Mouse (Mus musculus): Measurements from ENCODE around the gene Ulk4.

Ulk4 gene

DNA sequence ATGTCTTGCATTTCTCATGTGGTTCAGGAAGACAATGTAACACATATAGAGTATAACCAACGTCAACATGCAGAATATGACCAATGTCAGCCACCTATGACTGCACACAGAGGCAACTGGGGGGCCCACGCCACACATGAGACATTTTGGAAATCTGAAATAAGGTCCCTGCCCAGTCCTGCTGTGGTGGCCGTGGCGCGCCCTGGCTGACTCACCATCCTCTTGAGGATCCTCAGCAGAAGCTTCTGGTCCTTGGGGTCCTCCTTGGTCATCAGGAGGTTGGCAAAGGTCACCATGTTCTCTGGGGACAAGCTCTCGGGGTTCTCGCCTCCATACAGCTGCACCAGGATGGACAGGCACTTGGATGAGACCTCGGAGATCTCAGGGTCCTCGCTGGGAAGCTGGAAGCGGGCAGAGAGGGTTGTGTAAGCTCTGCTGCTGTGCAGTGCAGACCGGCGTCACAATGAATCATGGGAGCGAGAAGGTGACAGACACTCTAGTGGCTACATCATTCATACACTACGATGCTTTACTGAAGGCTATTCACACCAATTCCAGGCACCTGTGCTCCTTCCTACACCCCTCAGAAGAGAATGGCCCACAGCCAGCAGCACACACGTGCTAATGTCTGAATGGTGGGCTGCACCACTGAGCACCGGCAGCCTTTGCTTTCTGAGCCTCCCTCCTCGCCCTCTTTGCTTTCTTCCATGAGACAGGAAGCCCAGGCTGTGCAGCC lies 232.4 kb downstream of the Ulk4 start:
- POLR2A ChIA-PET = no interaction called here
- CTCF ChIA-PET = no interaction called here

DNA sequence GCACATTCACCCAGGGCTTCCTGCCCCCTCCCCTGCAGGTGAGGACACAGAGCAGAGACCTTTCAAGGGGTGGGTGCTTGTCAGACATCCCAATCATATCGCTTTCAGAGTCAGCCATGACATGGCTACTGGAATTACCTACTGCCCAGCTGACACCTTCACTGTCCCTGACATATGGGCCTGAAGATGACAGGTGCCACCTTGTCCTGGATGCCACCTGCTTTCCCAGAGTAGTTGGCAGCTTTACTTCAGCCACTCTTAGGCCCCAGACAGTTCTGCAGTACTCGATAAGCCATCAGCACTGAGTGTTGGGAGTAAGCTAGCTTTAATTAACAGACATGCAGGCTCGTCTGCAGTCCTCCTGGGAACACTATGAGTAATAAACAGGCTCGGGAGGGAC lies 234.0 kb downstream of the Ulk4 start:
- ChIA-PET POLR2A (no interaction called here), CTCF (no interaction called here)

DNA sequence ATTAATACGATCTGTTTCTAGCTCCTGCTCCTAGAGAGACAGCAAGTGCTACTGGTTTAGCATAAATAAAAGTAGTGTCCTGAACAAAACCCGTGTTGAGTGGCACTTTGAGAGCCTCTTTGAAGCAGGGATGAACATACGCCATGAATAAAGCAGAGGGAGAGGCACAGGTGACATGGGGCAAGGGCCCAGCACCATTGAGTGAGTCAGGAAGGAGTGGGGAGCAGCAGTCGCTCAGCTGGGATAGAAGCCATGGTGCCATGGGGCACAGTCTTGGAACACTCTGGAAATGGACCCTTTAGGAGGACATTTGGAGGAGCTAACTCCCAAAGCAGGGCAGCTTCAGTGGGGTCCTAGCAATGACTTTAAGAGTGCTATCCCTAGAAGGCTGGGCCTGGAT lies 238.6 kb downstream of the Ulk4 start:
- CTCF ChIA-PET = no interaction called here

DNA sequence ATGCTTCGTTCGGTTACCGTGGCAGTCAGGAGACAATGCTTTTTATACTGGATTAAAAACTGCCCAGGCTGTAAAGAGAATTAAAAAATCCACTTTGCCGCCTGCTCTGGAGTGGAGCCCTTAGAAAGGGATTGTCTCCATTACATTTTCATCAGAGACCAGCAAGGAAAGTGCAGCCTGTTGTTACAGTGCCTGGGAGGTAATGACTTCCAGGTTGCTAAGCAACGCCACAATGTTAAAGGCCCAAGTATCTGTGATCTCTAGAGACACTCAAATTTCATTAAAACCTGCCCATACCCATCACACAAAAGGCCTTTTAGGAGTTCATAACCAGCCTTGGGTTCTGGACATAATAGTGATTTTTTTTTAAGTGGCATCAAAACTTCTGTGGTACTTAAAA lies 239.0 kb downstream of the Ulk4 start:
- ChIA-PET POLR2A (no interaction called here), CTCF (no interaction called here)

More for the DNA sequence above, 238.6 kb downstream of the Ulk4 start:
- POLR2A ChIA-PET = no interaction called here

DNA sequence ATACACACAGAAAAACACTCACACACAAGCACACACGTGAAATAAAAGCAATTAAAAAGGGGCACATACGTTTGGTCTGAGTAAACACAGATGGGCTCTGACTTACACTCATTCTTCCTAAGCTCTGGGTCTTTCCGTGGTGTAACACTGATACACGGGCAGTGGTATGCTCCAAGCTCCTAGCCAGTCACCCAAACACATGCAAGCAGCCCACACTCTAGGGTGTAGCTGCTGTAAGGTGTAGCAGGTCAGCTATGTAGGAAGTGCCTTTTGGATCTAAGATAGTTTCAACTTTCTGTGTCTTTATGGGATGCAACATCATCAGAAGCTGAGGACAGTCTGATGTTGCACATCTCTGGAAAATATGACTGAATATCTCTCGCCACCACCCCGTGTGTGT lies 241.7 kb downstream of the Ulk4 start:
- ChIA-PET POLR2A (no interaction called here), CTCF (interaction anchor here in 2 of 4 experiments (0.6 kb wide), 2 partner anchors 389 to 621 kb away, joined by 3 read pairs; no protein-coding TSS in a partner anchor)

DNA sequence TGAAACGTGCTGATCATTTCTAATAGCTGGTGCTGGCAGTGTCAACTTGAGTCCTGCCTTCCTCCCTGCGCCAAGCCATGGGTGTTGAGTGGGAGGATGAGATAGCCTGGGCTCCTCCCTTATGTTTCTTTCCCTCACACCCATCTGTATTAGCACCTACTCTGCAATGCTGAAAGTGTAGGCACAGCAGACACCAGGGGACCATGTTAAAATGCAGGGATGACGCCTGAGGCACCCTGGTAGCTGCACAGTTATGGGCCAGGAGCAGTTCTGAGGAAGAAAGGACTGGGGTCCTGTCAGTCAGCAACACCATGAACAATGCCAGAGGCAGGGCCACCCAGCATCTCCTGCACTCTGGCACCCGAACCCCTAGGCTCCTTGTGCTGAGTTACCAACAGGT lies 243.4 kb downstream of the Ulk4 start:
- ChIA-PET CTCF (no interaction called here), POLR2A (no interaction called here)

DNA sequence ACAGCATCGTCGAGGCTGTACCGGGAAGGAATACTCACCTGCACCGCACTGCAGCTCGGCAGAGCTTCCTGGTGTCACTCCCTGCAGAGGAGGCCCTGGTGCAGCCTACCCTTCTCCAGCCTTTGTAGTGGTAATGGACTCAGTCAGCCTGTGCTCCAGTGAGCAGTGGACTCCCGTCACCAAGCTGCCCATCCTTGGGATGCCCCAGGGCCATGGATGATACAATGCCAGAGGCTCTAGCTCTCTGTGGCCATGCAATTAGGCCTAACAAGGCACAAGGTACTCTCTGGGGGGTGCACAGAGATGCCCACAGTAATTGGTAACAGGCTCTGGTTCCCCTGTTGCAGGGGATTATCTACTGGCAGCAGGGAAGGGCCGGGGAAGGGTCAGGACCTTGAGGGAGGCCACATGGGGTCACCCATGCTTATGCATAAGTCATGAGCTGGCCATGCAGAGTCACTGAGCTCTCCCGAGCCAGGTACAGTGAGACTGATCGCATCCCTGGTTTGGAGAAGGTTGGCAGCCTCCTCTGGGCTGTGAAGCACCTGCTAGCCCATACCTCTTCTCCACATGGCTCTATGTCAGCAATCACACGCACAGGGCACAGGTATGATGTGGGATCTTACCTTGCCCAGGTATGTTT lies 244.6 kb downstream of the Ulk4 start:
- ChIA-PET CTCF (interaction anchor here in 1 of 4 experiments (0.6 kb wide), 1 partner anchor 19 kb away, joined by 6 read pairs; no protein-coding TSS in a partner anchor), POLR2A (no interaction called here)

DNA sequence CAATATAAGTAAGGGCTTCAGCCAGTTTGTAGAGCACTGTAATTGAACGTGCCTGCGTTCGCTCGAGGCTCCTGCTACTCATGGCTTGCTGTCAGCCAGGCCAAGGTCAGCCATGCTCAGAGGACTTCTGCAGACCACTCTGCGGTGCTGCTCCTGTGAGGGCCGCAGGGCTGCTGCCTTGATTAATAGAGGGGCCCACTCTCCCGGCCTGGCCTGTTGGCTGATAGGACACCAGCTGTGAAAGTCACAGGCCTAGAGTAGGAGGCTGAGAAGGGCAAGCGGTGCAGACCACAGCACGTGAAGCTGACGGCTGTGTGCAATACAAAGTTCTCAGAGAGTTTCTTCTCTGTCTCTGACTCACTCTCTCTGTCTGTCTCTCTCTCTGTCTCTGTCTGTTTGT lies 246.0 kb downstream of the Ulk4 start:
- CTCF ChIA-PET = no interaction called here
- POLR2A ChIA-PET = interaction anchor here in 1 of 4 experiments (0.7 kb wide), 1 partner anchor 60 kb away, joined by 3 read pairs; no protein-coding TSS in a partner anchor

DNA sequence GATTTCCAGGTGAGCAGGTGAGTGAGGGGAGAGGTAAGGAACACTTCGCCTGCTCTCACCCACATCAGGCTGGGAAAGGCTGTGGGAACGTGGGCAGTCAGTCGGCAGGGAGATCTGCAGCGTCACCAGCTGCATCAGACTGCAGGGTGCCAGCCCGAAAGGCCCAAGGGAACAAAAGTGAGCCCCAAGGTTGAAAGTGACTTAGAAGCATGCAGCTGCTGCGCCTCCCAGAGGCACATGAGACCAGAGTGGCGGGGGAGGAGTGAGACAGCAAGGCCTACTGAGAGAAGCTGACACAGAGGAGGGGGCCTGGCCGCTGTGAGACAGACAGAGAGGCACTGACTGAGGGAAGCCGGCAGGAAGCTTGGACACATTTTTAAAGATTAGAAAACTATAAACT lies 247.2 kb downstream of the Ulk4 start:
- ChIA-PET POLR2A (no interaction called here), CTCF (no interaction called here)

DNA sequence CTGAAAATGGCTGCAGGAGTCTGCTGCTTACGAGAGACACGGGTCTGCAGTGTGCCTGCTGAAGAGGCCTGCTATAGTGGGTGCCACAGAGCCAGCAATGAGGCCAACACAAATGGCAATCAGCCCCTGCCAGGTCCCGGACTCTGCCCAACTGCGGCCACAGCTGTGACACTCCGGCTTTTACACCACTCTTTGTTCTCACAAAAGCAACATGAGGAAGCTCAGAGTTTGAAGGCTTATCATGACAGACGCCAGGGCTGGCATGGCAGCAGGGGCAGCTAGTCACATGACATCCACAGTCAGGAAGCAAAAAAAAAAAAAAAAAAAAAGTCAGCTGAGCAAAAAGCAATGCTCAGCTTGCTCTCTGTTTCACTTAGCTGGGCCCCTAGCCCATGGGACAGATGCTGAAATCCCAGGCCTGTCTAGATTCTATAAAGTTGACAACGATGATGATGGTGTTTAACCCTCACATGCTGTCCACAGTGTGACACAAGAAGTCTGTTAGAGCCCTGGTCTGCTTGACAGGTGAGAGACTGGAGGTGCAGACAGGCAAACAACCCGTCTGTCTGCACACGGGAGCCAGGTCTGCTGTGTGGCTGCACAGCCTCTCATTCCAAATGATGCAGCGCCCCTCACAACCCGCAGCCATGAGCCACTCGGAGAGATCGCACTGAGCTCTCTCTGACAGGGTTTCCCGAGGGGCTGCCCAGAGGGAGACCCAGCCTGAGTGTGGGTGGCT lies 253.3 kb downstream of the Ulk4 start:
- ChIA-PET CTCF (interaction anchor here in 3 of 4 experiments (0.6 kb wide), 3 partner anchors 16 to 1406 kb away, joined by 3 to 6 read pairs (median 4); no protein-coding TSS in a partner anchor), POLR2A (interaction anchor here in 2 of 4 experiments (0.6 to 0.7 kb wide), 2 partner anchors 106 to 454 kb away, joined by 3 to 4 read pairs; no protein-coding TSS in a partner anchor)

DNA sequence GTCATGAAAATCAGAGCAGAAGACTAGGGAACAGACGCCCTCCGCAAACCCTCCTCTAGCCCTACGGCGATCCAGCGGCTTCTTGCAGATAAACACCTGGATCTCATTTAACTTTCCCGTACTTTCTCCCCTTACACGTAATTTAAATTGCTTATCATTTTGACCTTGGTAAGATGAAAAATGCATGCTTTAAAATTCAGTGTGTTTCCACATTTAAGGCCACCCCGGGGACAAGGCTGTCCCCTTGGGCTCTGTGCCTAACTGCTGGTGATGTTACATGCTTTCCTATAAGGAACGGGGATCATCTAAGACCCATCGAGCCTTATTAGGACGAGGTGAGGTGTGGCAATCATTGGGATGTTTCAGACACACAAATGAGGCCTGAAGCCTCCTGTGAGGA lies 256.6 kb downstream of the Ulk4 start:
- ChIA-PET POLR2A (interaction anchor here in 1 of 4 experiments (0.6 kb wide), 1 partner anchor 12 kb away, joined by 3 read pairs; no protein-coding TSS in a partner anchor), CTCF (no interaction called here)

DNA sequence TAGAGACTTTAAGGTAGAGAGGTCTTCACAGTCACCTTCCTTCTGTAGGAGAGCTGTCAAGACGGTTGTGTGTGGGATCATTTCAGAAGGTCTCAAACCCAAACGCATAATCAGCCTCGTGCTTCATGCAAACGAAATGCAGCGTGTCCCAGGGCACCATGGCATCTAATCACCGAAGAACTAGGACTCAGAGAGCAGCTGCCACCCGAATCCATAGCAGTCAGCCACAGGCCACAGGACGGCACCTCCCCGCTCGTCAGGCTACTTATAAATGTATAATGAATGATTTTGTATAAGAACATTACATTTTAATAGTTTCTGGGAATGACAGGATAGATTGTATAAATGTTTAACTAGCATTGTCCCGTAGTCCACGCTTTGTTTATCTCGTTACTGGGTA lies 257.1 kb downstream of the Ulk4 start:
- ChIA-PET POLR2A (interaction anchor here in 1 of 4 experiments (0.6 to 0.7 kb wide), 2 partner anchors 71 to 252 kb away, joined by 5 read pairs; no protein-coding TSS in a partner anchor), CTCF (no interaction called here)

DNA sequence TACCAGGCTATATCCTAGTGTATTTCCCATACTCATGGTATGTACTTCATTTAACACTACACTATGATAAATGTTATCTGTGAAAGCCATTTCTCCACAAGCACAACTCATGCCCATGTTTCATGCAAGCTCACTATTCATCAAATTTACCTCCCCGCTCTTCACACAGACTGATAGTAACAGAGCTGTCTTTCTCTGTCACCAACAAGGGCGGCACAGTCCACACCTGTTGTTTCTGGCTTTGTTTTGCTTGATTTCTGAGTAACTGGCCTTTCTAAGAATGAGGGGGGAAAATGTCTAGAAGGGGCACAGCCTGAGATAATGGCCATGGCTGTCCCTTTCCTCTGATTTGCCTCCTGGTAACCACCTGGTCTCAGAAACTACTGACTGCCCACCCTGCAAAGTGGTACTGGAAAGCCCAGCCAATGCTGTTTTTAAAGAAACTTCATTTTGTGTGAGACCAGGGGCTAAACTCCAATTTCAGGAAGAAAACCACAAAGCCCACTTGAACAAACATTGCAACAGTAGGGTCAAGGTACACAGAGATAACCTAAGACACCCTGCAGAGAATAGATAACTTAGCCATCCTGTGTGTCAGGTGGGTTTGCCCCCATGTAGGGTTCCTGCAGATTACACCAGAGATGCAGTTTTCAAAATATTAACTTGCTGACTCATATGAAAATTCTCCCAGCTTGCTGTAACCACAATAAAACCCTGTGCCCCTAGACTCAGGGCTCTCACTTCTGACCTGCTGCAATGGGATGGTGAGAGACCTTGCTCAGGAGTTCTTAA lies 258.3 kb downstream of the Ulk4 start:
- POLR2A ChIA-PET = no interaction called here
- CTCF ChIA-PET = no interaction called here

DNA sequence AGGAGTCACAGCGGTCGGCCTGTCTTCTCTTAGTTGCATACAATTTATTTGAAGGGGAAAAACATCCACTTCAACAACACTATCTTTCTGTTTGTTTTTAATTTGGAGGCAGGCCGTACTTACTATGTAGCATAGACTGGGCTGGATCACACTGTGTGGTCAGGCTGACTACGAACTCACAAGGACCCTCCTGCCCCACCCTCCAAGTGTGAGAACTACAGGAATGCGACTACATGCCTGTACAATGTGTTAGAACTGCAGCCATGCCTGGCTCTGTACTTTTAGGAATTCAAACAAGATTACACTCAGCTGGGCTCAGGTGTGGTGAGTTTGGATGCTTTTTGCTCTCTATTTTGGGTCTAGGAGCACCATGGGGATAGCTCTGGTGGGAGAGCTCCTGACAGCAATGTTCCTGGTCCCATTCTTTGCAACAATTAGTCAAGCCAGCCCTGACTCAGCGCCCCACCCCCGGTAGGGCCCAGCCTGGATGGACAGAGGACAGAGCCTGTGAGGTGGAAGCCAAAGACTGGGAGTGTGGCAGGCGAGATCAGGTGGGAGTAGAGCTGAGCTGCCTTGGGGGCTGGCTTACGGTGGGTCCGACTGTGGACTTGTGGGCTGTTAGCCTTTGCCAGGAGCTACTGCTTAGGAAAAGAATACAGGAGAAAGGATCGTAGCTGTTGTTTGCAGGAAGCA lies 261.0 kb downstream of the Ulk4 start:
- ChIA-PET POLR2A (interaction anchor here in 2 of 4 experiments (0.9 to 1.0 kb wide), 2 partner anchors 53 to 81 kb away, joined by 3 read pairs; no protein-coding TSS in a partner anchor), CTCF (interaction anchor here in 1 of 4 experiments (0.6 kb wide), 1 partner anchor 101 kb away, joined by 6 read pairs; no protein-coding TSS in a partner anchor)

DNA sequence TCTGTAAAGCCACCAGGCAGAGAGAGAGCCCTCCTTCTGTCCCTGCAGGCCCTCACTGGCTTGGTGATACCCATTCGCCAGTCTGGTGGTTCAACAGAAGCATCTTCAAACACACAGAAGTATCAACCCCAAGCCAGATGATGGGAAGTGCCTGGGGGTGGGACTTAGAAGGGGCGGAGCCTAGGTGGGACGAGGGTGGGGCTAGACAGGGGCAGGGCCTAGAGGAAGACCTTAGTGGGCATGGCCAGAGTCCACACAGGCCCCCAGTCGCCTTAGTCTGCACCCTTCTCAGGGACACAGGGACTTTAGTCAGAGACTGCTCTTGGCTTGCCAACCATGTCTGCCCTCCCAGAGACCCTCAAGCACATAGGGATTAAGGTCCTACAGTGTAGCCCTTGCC lies 265.5 kb downstream of the Ulk4 start:
- CTCF ChIA-PET = interaction anchor here in 1 of 4 experiments (0.9 to 1.0 kb wide), 2 partner anchors 11 to 38 kb away, joined by 3 read pairs; no protein-coding TSS in a partner anchor

DNA sequence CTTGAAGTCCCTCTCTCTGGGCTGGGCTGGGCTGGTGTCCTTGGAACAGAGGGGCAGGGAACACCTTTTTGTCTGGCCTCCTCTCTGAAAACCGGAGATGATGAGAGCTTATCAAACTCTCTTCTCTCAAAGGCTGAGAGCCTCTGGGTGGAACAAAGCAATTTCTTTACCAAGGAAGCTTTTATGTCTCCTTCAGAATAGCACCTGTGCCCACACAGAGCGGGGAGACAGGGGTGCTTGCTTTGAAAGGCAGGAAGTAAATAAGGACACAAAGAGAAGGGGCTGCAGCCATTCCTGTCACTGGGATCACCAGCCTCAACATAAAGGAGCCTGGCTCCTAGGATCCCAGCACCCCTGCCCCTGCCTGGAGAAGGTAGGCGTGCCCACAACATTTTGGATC lies 266.5 kb downstream of the Ulk4 start:
- ChIA-PET POLR2A (interaction anchor here in 1 of 4 experiments (0.9 kb wide), 1 partner anchor 9 kb away, joined by 3 read pairs; no protein-coding TSS in a partner anchor), CTCF (interaction anchor here in 1 of 4 experiments (0.9 kb wide), 1 partner anchor 12 kb away, joined by 3 read pairs; no protein-coding TSS in a partner anchor)

More for the DNA sequence above, 265.5 kb downstream of the Ulk4 start:
- POLR2A ChIA-PET = no interaction called here

DNA sequence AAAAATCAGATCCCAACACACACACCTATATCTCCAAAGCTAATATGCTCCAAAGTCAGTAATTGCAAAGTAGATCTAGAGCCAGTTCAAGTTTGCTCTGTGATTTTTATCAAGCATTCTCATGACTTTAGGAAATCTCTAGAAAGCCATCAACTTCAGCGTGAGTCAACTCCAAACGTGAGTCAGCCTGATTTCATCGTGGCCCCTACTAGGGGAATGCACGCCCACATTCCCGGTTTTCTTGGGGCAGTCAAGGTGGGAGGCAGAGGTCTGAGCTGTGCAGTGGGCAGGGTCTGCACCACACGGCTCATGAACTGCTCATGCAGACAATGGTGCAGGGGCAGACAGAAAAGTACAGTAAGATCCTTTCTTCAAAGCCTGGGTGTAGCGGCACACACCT lies 271.0 kb downstream of the Ulk4 start:
- ChIA-PET CTCF (no interaction called here), POLR2A (no interaction called here)

All from embryonic stem cell, embryonic (primary cell).